Mouse (Mus musculus) forebrain, embryonic 13.5 days (tissue): ENCODE results near the gene Tlk1. TPM values are rescaled to one million over a fixed set of nuclear protein-coding genes. Genes with fewer than 3 reads are reported as not detected.

Experiments used
- ATAC-seq: fragments of 200-750 bp; cut with Nextera tagmentation; 2 replicates; pipeline ENCODE4 v1.8.0; 2017
- H3K27ac ChIP-seq: fragments of 300-500 bp; sonication (generic); 2 replicates; pipeline ENCODE4 v1.5.1; 2015; ENCODE audit warnings: inconsistent platforms, mild to moderate bottlenecking, moderate library complexity
- H3K27me3 ChIP-seq: fragments of 300-500 bp; sonication (generic); 2 replicates; pipeline ENCODE4 v1.6.1; 2015; ENCODE audit warnings: mild to moderate bottlenecking, inconsistent platforms
- H3K36me3 ChIP-seq: fragments of 300-500 bp; sonication (generic); 2 replicates; pipeline ENCODE4 v1.6.1; 2015; ENCODE audit warnings: mild to moderate bottlenecking, inconsistent platforms; ENCODE audit not compliant: poor library complexity, severe bottlenecking
- H3K4me1 ChIP-seq: fragments of 300-500 bp; sonication (generic); 2 replicates; pipeline ENCODE4 v1.6.1; 2015; ENCODE audit warnings: inconsistent platforms
- H3K4me2 ChIP-seq: fragments of 300-500 bp; sonication (generic); 2 replicates; pipeline ENCODE4 v1.6.1; 2015; ENCODE audit warnings: inconsistent platforms, mild to moderate bottlenecking, moderate library complexity
- H3K4me3 ChIP-seq: fragments of 300-500 bp; sonication (generic); 2 replicates; pipeline ENCODE4 v1.5.1; 2015; ENCODE audit warnings: mild to moderate bottlenecking, inconsistent platforms
- H3K9ac ChIP-seq: fragments of 300-500 bp; sonication (generic); 2 replicates; pipeline ENCODE4 v1.6.1; 2015; ENCODE audit warnings: mild to moderate bottlenecking, inconsistent platforms
- H3K9me3 ChIP-seq: fragments of 300-500 bp; sonication (generic); replicated peaks from 2 replicates; pipeline ENCODE4 v1.6.1; 2016; ENCODE audit warnings: inconsistent platforms
- WGBS: fragments of 180-500 bp; shearing (Covaris S2); methylation state at CpG from one replicate; pipeline ENCODE4 v1.1.7; 2015; 5-methylcytosine and 5-hydroxymethylcytosine counted together
- polyA plus RNA-seq: library from polyadenylated mRNA; unstranded; fragments of >200 nt; fragmentation: Nextera tagmentation; extraction: Ambion mirVana; gene quantifications from 2 replicates; pipeline ENCODE4 v1.2.1, GENCODE M21; 2015

Gene Tlk1
- polyA plus RNA-seq, 1 experiment from 2014 or later, result 23.6 TPM

GRCm38 (mm10) chr2:70669241-70669640, 156.3 kb downstream of the Tlk1 start:
- no peak for ATAC-seq
- Histone ChIP-seq H3K9ac (no peak overlapping the region), H3K4me2 (no peak overlapping the region), H3K9me3 (no peaks in the 10 kb centered on the region), H3K27me3 (no peaks in the 10 kb centered on the region), H3K4me1 (no peaks in the 10 kb centered on the region), H3K36me3 (no peaks in the 10 kb centered on the region), H3K4me3 (no peak overlapping the region), H3K27ac (no peak overlapping the region)
- WGBS, result 85% methylated on average over 2 of the region's 2 CpGs

GRCm38 (mm10) chr2:70667016-70667415, 158.5 kb downstream of the Tlk1 start:
- ATAC-seq, result no peak
- H3K27ac ChIP-seq, result no peak overlapping the region
- H3K9me3 ChIP-seq, result no peaks in the 10 kb centered on the region
- WGBS, result 91% methylated on average over 7 of the region's 7 CpGs
- H3K9ac ChIP-seq, result no peak overlapping the region
- H3K36me3 ChIP-seq, result no peaks in the 10 kb centered on the region
- H3K4me1 ChIP-seq, result peaks cover 17% of the 10 kb centered on the region
- H3K4me3 ChIP-seq, result no peak overlapping the region
- no peaks in the 10 kb centered on the region for H3K27me3 ChIP-seq
- H3K4me2 ChIP-seq, result no peak overlapping the region

- Histone ChIP-seq H3K27me3 (no peaks in the 10 kb centered on the region), H3K4me3 (no peak overlapping the region), H3K9ac (no peak overlapping the region), H3K27ac (no peak overlapping the region), H3K36me3 (no peaks in the 10 kb centered on the region), H3K9me3 (no peaks in the 10 kb centered on the region), H3K4me2 (no peak overlapping the region), H3K4me1 (peaks cover 18% of the 10 kb centered on the region)
- WGBS, result 74% methylated on average over 5 of the region's 5 CpGs
- ATAC-seq, result no peak
Observed at GRCm38 (mm10) chr2:70663764-70664163, 161.8 kb downstream of the Tlk1 start.

Other genes starting within 250 kb of the Tlk1 start
- 108 and 123 TPM in 2 replicates for gene Gorasp2, start 164.2 kb downstream of the Tlk1 start, polyA plus RNA-seq
- 2.9 and 3.2 TPM in 2 replicates for gene Gm26558, start 163.6 kb downstream of the Tlk1 start, polyA plus RNA-seq
- gene Dcaf17, start 229.6 kb upstream of the Tlk1 start, polyA plus RNA-seq, result 39.8 and 40.9 TPM in 2 replicates
- gene Mettl8, start 229.9 kb upstream of the Tlk1 start, polyA plus RNA-seq, result 15.7 and 16.4 TPM in 2 replicates